Mouse (Mus musculus) forebrain, postnatal 0 days (tissue): ENCODE results near the gene Zscan4f. TPM values are rescaled to one million over a fixed set of nuclear protein-coding genes. Genes with fewer than 3 reads are reported as not detected.
"Not testable (repeated sequence)": the region's sequence is repeated elsewhere in the genome, so short reads cannot be mapped to it uniquely, and the experiment has no call there.

ENCODE experiments used
- ATAC-seq: fragments of 200-750 bp; cut with Nextera tagmentation; 2 replicates; pipeline ENCODE4 v1.8.0; 2017; ENCODE audit warnings: mild to moderate bottlenecking, moderate library complexity
- DNase-seq: peaks from one replicate; pipeline ENCODE4 v3.0.0-alpha.2; 2015
- H3K27ac ChIP-seq: fragments of 300-500 bp; sonication (generic); 2 replicates; pipeline ENCODE4 v1.5.1; 2014; ENCODE audit warnings: low read depth, mild to moderate bottlenecking, antibody characterized with exemption, low read length, moderate library complexity, mixed read lengths
- H3K27me3 ChIP-seq: fragments of 300-500 bp; sonication (generic); 2 replicates; pipeline ENCODE4 v1.6.1; 2014; ENCODE audit warnings: mild to moderate bottlenecking, low read length, mixed read lengths; ENCODE audit not compliant: insufficient read depth
- H3K36me3 ChIP-seq: fragments of 300-500 bp; sonication (generic); 2 replicates; pipeline ENCODE4 v1.6.1; 2014; ENCODE audit warnings: mild to moderate bottlenecking, moderate library complexity; ENCODE audit not compliant: insufficient read depth
- H3K4me1 ChIP-seq: fragments of 300-500 bp; sonication (generic); 2 replicates; pipeline ENCODE4 v1.6.1; 2014; ENCODE audit warnings: antibody characterized with exemption; ENCODE audit not compliant: insufficient read depth
- H3K4me2 ChIP-seq: fragments of 300-500 bp; sonication (generic); 2 replicates; pipeline ENCODE4 v1.6.1; 2014; ENCODE audit warnings: low read depth, mild to moderate bottlenecking, moderate library complexity
- H3K4me3 ChIP-seq: fragments of 300-500 bp; sonication (generic); 2 replicates; pipeline ENCODE4 v1.5.1; 2014; ENCODE audit warnings: low read depth, low read length, mixed read lengths
- H3K9ac ChIP-seq: fragments of 300-500 bp; sonication (generic); 2 replicates; pipeline ENCODE4 v1.6.1; 2014; ENCODE audit warnings: mild to moderate bottlenecking
- H3K9me3 ChIP-seq: fragments of 300-500 bp; sonication (generic); 2 replicates; pipeline ENCODE4 v1.6.1; 2016; ENCODE audit warnings: low read length
- WGBS: fragments of 180-500 bp; shearing (Covaris S2); extraction: QIAGEN DNeasy Blood & Tissue Kit; methylation state at CpG from one replicate; pipeline ENCODE4 v1.1.7; 2014; 5-methylcytosine and 5-hydroxymethylcytosine counted together
- microRNA-seq, 2 experiments: library from miRNA; unstranded; fragments of <30 nt; microRNA quantifications; one replicate each; pipeline ENCODE4; 2016
- polyA plus RNA-seq: library from polyadenylated mRNA; unstranded; fragments of >200 nt; fragmentation: Nextera tagmentation; extraction: Ambion mirVana; gene quantifications from 2 replicates; pipeline ENCODE4 v1.2.1, GENCODE M21; 2015
- total RNA-seq: library from RNA; depleted of rRNA; stranded (reverse); fragments of >200 nt; gene quantifications from 2 replicates; pipeline ENCODE4 v1.2.3, GENCODE M21; 2014; rRNA removed

The Zscan4f gene
- total RNA-seq (not detected in 2 replicates), polyA plus RNA-seq (not detected in 2 replicates)

DNA sequence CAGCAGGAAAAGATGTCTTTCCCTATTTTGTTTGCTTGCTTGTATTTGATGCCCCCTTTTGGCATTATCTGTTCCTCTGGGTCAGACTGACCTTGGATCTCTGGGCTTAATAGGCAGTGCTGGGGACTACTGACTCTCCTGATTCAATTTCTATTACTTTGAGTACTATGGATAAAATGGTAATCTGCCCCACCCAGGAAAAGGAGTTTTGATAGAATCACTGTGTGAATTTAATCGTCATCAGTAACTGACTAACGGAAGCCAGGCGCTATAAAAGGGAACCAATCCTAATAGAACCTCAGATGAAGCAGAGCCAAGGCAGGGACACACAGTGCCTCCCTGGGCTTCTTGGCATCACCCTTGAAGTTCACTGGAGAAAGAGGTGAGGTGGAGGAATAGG lies at the start of gene Zscan4f:
Gene Zscan4f, plus strand, starts transcription at position 301 of the 400 bp plus-strand sequence.
- not testable (repeated sequence) for H3K4me3 ChIP-seq, ATAC-seq, H3K27ac ChIP-seq, H3K9ac ChIP-seq, H3K9me3 ChIP-seq, DNase-seq, H3K36me3 ChIP-seq, H3K4me1 ChIP-seq, H3K27me3 ChIP-seq, H3K4me2 ChIP-seq
- 94% methylated on average over 3 of the region's 3 CpGs for WGBS

DNA sequence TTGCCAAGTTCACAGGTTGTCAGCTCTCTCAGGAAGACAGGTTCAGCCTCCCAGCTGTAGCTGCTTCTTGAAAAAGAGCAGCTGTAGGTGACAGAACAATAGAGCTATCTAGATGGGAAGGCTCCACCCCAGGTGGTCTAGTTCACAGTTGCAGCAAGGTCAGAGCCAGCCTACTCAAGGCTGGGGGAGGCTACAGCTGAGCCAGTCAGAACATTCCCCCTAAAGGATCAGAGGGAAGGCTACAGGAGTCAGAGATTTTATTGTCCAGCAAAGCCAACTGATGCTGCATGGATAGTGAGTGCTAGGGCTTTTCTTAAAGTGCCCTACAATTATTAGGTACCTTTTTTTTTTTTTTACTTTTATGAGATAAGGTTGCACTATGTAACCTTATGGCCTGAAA lies 13.1 kb upstream of the Zscan4f start:
- not testable (repeated sequence) for H3K4me3 ChIP-seq, ATAC-seq, DNase-seq, H3K4me2 ChIP-seq, H3K27me3 ChIP-seq, H3K4me1 ChIP-seq, H3K27ac ChIP-seq, H3K36me3 ChIP-seq, H3K9ac ChIP-seq, H3K9me3 ChIP-seq

Small RNA genes within 50 kb of the gene (microRNA-seq; reads per million reads assigned to microRNA genes)
- 0 reads per million in 2 experiments for gene Gm23087

Other genes starting within 250 kb of the Zscan4f start
- gene Zscan4d, start 231.8 kb upstream of the Zscan4f start, total RNA-seq: not detected in 2 replicates
- not detected in 2 replicates for gene Zscan4d, start 231.8 kb upstream of the Zscan4f start, polyA plus RNA-seq
- gene Zscan4e, start 87.2 kb upstream of the Zscan4f start, total RNA-seq: not detected in 2 replicates
- not detected in 2 replicates for gene Zscan4e, start 87.2 kb upstream of the Zscan4f start, polyA plus RNA-seq
- not detected in 2 replicates for gene Zscan4-ps2, start 116.4 kb downstream of the Zscan4f start, total RNA-seq
- gene Zscan4-ps2, start 116.4 kb downstream of the Zscan4f start, polyA plus RNA-seq: not detected in 2 replicates
- not detected in 2 replicates for gene Zscan4-ps3, start 211.4 kb downstream of the Zscan4f start, total RNA-seq
- gene Zscan4-ps3, start 211.4 kb downstream of the Zscan4f start, polyA plus RNA-seq: not detected in 2 replicates